Mouse (Mus musculus) embryonic stem cell, embryonic (primary cell): Measurements from ENCODE around the gene Lnx2.

ENCODE experiments used
- CTCF ChIA-PET, 4 experiments: fragments of 300-600 bp in 2 of 4; fragments of 350-600 bp in 2 of 4; sonication (Branson Sonifier 250); formaldehyde crosslinking; loops; one replicate each; lab custom pipeline; 2022; ENCODE audit warnings: inconsistent platforms in 2 of 4; lab: Charles Lee
- POLR2A ChIA-PET, 4 experiments: fragments of 300-600 bp in 2 of 4; fragments of 350-600 bp in 2 of 4; sonication (Branson Sonifier 250); formaldehyde crosslinking; loops; one replicate each; lab custom pipeline; 2022; ENCODE audit warnings: antibody characterized with exemption in 4 of 4, inconsistent platforms in 1 of 4; lab: Charles Lee

Lnx2 gene

DNA sequence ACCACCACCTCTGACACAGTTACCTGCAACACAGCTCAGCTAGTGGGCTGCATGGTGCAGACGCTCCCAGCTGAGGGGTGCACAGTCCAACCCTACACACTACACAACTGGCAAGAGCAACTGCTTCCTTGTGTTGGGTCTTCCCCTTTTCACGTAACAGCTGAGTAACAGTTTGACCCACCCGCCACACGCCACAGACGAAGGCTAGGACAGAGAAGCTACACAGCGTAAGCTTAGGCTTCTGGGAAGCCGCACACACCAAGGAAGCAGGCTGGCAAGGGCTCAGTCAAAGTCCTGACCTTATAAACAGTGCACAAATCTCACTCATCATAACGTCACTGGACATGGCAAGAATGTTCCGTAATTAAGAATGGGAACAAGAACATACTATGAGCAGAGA, 17.1 kb downstream of the Lnx2 start:
- CTCF ChIA-PET, result interaction anchor here in 1 of 4 experiments (0.6 kb wide), 1 partner anchor 20 kb away, joined by 3 read pairs; no protein-coding TSS in a partner anchor
- POLR2A ChIA-PET, result interaction anchor here in 2 of 4 experiments (0.7 to 1.5 kb wide), 3 partner anchors 13 to 73 kb away, joined by 3 to 4 read pairs (median 3); no protein-coding TSS in a partner anchor

GRCm38 (mm10) chr5:147058661-147059060, 17.7 kb downstream of the Lnx2 start:
- POLR2A ChIA-PET, result interaction anchor here in 2 of 4 experiments (0.6 to 1.8 kb wide), 3 partner anchors 10 to 477 kb away, joined by 3 to 7 read pairs (median 5); partner anchors contain the start of genes Lnx2 (in 1 of the 2) and Polr1d (in 1 of the 2)
- CTCF ChIA-PET, result no interaction called here

DNA sequence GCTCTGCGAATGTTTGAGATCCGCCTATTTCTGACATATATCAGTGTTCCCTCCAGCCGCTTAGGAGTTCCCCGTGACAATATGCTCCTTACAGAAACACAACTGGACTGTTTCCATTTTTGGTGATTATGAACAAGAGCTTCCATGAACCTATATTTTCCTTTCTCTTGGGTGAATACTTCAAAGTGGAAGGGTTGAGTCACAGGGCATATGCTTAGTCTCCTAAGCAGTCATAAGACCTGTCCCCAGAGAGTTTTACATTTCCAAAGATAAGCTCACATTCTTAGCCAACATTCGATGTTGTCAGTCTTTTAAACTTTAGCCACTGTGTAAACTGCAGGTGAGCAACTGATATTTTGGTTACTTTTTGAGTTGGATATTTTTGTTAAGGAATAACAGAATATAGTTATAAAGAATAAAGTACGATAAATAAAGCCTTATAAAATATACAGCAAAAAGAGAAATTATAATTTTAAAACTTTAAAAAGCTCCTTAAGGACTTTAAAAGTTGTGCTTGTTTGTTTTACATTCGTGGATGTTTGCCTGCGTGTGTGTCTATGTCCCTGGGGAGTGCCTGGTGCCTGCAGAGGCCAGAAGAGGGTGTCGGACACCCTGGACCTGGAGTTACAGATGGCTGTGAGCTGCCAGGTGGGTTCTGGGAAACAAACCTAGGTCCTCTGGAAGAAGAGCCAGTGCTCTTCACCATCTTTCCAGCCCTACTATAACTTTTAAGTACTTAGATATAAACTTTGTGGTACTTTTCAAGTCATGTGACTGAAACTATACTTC, 18.6 kb downstream of the Lnx2 start:
- CTCF ChIA-PET, result interaction anchor here in 1 of 4 experiments (0.6 kb wide), 1 partner anchor 8 kb away, joined by 7 read pairs; no protein-coding TSS in a partner anchor
- POLR2A ChIA-PET, result interaction anchor here in 2 of 4 experiments (1.0 to 1.8 kb wide), 7 partner anchors 8 to 19 kb away, joined by 3 to 7 read pairs (median 4); partner anchors contain the start of genes Lnx2 (in 2 of the 2) and Polr1d (in 2 of the 2)

- ChIA-PET POLR2A (interaction anchor here in 2 of 4 experiments (1.0 to 1.7 kb wide), 5 partner anchors 8 to 19 kb away, joined by 3 to 7 read pairs (median 4); partner anchors contain the start of genes Lnx2 (in 1 of the 2) and Polr1d (in 1 of the 2)), CTCF (no interaction called here)
Observed at GRCm38 (mm10) chr5:147056712-147057290, 19.6 kb downstream of the Lnx2 start.

- ChIA-PET CTCF (interaction anchor here in 1 of 4 experiments (1.1 kb wide), 1 partner anchor 150 kb away, joined by 4 read pairs; no protein-coding TSS in a partner anchor), POLR2A (no interaction called here)
Observed at GRCm38 (mm10) chr5:147055572-147056245, 20.7 kb downstream of the Lnx2 start.

GRCm38 (mm10) chr5:147054747-147055270, 21.6 kb downstream of the Lnx2 start:
- CTCF ChIA-PET, result interaction anchor here in 2 of 4 experiments (1.1 to 1.4 kb wide), 2 partner anchors 20 to 149 kb away, joined by 4 read pairs; no protein-coding TSS in a partner anchor

GRCm38 (mm10) chr5:147054328-147054727, 22.1 kb downstream of the Lnx2 start:
- CTCF ChIA-PET, result interaction anchor here in 2 of 4 experiments (1.1 to 1.4 kb wide), 2 partner anchors 21 to 148 kb away, joined by 4 read pairs; no protein-coding TSS in a partner anchor
- POLR2A ChIA-PET, result interaction anchor here in 3 of 4 experiments (0.6 to 1.5 kb wide), 4 partner anchors 21 to 226 kb away, joined by 3 to 4 read pairs (median 4); partner anchors contain the start of gene Polr1d (in 1 of the 3)

More at GRCm38 (mm10) chr5:147054747-147055270, 21.6 kb downstream of the Lnx2 start:
- POLR2A ChIA-PET, result interaction anchor here in 2 of 4 experiments (0.6 to 0.7 kb wide), 2 partner anchors 40 to 226 kb away, joined by 3 to 4 read pairs; no protein-coding TSS in a partner anchor

DNA sequence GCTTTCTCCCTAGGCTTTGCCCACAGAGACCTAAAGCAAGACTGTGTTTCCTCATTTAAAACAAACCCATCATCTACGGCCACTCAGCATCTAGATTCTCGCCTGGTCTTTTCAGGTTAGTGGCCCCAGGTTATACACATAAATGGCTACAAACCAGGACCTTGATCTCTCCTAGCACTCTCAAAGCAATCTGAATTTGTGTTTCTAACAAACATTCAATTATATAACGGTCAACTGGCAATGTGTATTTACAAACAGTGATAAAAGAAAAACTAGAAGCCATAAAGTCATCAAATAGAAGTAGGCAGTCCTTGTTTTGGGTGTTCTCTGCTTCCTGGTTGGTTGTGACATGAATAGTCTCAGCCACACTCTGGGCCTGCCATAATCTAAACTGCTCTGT, 22.9 kb downstream of the Lnx2 start:
- ChIA-PET POLR2A (interaction anchor here in 2 of 4 experiments (0.6 to 1.5 kb wide), 2 partner anchors 12 to 24 kb away, joined by 3 to 4 read pairs; partner anchors contain the start of gene Polr1d (in 1 of the 2)), CTCF (interaction anchor here in 1 of 4 experiments (1.4 kb wide), 1 partner anchor 22 kb away, joined by 4 read pairs; no protein-coding TSS in a partner anchor)

- POLR2A ChIA-PET, result interaction anchor here in 2 of 4 experiments (0.6 to 1.5 kb wide), 2 partner anchors 13 to 24 kb away, joined by 3 to 4 read pairs; partner anchors contain the start of gene Polr1d (in 1 of the 2)
- CTCF ChIA-PET, result interaction anchor here in 1 of 4 experiments (0.6 kb wide), 1 partner anchor 98 kb away, joined by 3 read pairs; no protein-coding TSS in a partner anchor
Observed at GRCm38 (mm10) chr5:147053071-147053470, 23.3 kb downstream of the Lnx2 start.

- POLR2A ChIA-PET, result interaction anchor here in 2 of 4 experiments (0.7 to 1.1 kb wide), 3 partner anchors 12 to 30 kb away, joined by 3 to 4 read pairs (median 3); partner anchors contain the start of gene Lnx2 (in 1 of the 2)
- CTCF ChIA-PET, result interaction anchor here in 2 of 4 experiments (0.5 to 0.6 kb wide), 4 partner anchors 39 to 285 kb away, joined by 3 to 4 read pairs (median 4); no protein-coding TSS in a partner anchor
Observed at GRCm38 (mm10) chr5:147052309-147052558, 24.2 kb downstream of the Lnx2 start.

- ChIA-PET POLR2A (interaction anchor here in 3 of 4 experiments (0.6 to 1.1 kb wide), 5 partner anchors 12 to 134 kb away, joined by 3 to 9 read pairs (median 3); partner anchors contain the start of gene Lnx2 (in 1 of the 3)), CTCF (interaction anchor here in 2 of 4 experiments (0.5 to 0.6 kb wide), 3 partner anchors 39 to 285 kb away, joined by 3 to 4 read pairs (median 4); no protein-coding TSS in a partner anchor)
Observed at GRCm38 (mm10) chr5:147051500-147052308, 24.7 kb downstream of the Lnx2 start.

DNA sequence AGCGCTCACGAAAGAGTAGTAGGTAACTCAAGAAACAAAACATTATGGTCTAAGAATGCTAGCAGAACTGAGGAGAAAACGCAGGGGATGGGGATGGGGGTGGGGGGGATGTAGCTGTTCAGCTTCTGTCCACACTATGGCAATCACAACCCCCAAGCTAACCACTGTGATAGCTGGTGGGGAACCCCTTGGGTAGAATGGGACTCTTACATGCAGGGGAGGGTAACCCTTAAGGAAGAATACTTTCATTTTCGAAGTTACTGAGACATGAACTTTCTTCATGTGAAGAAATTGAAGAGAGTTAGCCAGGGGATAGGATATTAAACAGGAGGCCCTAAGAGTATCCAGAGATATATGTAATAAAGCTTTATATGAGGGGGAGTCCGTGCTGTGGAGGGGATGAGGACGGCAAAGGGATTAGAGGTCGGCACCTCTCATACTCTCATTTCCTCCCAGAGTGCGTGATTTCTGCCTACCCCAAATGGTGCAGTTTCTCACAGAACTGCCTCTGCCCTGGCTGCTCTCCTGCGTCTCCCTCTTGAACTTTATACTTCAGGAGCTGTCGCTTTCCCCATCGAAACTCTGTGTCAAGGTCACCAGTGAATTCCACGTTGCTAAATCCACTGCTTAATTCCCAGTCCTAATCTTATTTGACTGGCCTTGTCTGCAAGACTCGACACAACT, 25.4 kb downstream of the Lnx2 start:
- CTCF ChIA-PET, result no interaction called here

GRCm38 (mm10) chr5:147049544-147050209, 26.7 kb downstream of the Lnx2 start:
- ChIA-PET POLR2A (interaction anchor here in 3 of 4 experiments (0.6 to 2.0 kb wide), 3 partner anchors 12 to 165 kb away, joined by 3 to 6 read pairs (median 3); no protein-coding TSS in a partner anchor), CTCF (interaction anchor here in 1 of 4 experiments (0.5 to 0.6 kb wide), 3 partner anchors 106 to 877 kb away, joined by 3 to 4 read pairs (median 3); no protein-coding TSS in a partner anchor)

More for the DNA sequence above, 25.4 kb downstream of the Lnx2 start:
- POLR2A ChIA-PET, result interaction anchor here in 2 of 4 experiments (0.6 to 1.0 kb wide), 3 partner anchors 14 to 133 kb away, joined by 3 to 9 read pairs (median 3); no protein-coding TSS in a partner anchor

DNA sequence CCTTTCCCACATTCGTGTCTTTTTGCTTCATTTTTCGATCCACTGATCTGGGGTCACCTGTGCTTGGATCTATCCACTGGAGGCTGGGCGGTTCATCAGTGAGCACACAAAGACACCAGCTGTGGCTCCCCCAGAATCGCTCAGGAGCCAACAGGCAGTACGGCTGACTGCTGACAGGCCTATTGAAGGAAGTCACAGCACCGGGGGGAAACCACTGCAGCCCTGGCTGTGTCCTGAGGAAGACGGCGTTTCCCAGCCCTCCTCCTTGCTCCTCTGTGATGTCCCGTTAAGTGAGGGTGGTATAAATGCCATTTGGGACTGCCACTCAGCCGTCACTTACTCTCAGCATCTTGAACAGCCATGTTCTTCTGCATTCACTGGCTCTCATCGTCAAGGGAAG, 30.5 kb downstream of the Lnx2 start:
- ChIA-PET CTCF (interaction anchor here in 2 of 4 experiments (0.5 to 1.0 kb wide), 2 partner anchors 60 to 181 kb away, joined by 3 read pairs; no protein-coding TSS in a partner anchor), POLR2A (interaction anchor here in 2 of 4 experiments (1.0 to 2.8 kb wide), 3 partner anchors 9 to 31 kb away, joined by 3 to 7 read pairs (median 4); partner anchors contain the start of genes Lnx2 (in 1 of the 2) and Polr1d (in 1 of the 2))

DNA sequence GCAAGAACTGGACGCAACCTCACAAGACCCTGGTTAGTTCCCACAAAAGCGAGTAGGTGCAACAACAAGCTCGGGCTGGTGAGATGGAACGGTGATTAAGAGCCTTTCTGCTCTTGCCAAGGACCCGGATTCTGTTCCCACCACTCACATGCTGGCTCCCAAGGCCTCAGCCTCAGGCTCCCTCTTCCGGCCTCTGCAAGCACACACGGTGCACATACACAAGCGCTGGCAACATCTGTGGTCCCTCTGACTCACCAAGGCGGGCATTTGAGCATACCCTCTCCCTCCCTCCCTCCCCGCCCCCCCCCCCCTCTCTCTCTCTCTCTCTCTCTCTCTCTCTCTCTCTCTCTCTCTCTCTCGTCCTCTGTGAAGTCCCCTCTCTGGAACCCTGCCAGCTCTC, 31.1 kb downstream of the Lnx2 start:
- ChIA-PET CTCF (no interaction called here), POLR2A (interaction anchor here in 3 of 4 experiments (1.0 to 2.8 kb wide), 3 partner anchors 8 to 31 kb away, joined by 3 to 7 read pairs (median 4); partner anchors contain the start of genes Lnx2 (in 1 of the 3) and Polr1d (in 1 of the 3))
